Mouse (Mus musculus): ENCODE results near the gene Ogdh. TPM values are rescaled to one million over a fixed set of nuclear protein-coding genes. Genes with fewer than 3 reads are reported as not detected.
"Not testable (repeated sequence)": the region's sequence is repeated elsewhere in the genome, so short reads cannot be mapped to it uniquely, and the experiment has no call there.

Gene Ogdh
- polyA plus RNA-seq, 1 experiment from 2014 or later = 95.0 TPM

- no peak overlapping the region for H3K9ac ChIP-seq
- H3K4me1 ChIP-seq = no peaks in the 10 kb centered on the region; the same call in 1 of the 2 replicates
- ATAC-seq (ENCODE audit: low FRiP score, low read depth) = no peak
- H3K4me2 ChIP-seq (replicated peaks) = no peak overlapping the region
- H3K4me3 ChIP-seq = no peak overlapping the region
- peaks cover 68% of the 10 kb centered on the region for H3K36me3 ChIP-seq
- no peaks in the 10 kb centered on the region for H3K27me3 ChIP-seq
- no peaks in the 10 kb centered on the region for H3K9me3 ChIP-seq
- H3K27ac ChIP-seq = no peak overlapping the region
- 74% methylated on average over 4 of the region's 4 CpGs for WGBS
Observed at GRCm38 (mm10) chr11:6336689-6337088, 45.3 kb downstream of the Ogdh start.

DNA sequence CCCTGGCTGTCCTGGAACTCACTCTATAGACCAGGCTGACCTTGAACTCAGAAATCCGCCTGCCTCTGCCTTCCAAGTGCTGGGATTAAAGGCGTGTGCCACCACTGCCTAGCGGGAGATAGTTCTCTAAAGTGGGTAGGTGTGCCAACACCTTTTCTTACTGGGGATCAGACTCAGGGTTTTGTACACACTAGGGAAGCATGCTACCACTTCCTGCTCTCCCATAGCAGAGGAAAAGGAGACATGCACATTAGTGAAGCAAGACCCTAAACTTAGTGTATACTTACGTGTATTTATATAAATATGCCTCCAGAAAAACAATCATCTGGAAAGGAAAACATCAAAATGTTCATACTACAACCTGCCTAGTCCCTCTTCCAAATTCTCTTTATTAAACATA, 54.5 kb downstream of the Ogdh start:
- no peak overlapping the region for H3K4me2 ChIP-seq (replicated peaks)
- no peak overlapping the region for H3K9ac ChIP-seq
- WGBS = 94% methylated on average over 4 of the region's 4 CpGs
- H3K27ac ChIP-seq = no peak overlapping the region
- H3K4me1 ChIP-seq = no peaks in the 10 kb centered on the region
- peaks cover 95% of the 10 kb centered on the region for H3K36me3 ChIP-seq
- no peak overlapping the region for H3K4me3 ChIP-seq
- no peaks in the 10 kb centered on the region for H3K9me3 ChIP-seq
- no peak for ATAC-seq (ENCODE audit: low FRiP score, low read depth)
- H3K27me3 ChIP-seq = no peaks in the 10 kb centered on the region

DNA sequence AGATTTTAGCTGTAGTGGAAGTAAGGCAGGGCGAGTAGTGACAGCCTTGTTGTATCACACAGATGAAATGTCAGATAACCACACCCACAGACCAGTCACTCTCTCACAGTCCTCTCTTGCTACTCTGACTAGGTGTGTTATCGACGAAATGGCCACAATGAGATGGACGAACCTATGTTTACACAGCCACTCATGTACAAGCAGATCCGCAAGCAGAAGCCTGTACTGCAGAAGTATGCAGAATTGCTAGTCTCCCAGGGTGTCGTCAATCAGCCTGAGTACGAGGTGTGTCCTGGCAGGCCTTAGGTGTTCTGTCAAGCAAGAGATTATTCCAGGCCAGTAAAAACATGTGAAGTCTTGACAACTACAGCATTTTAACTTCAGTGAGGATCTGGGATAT, 55.5 kb downstream of the Ogdh start:
- no peak overlapping the region for H3K9ac ChIP-seq
- ATAC-seq (ENCODE audit: low FRiP score, low read depth) = no peak
- no peaks in the 10 kb centered on the region for H3K9me3 ChIP-seq
- H3K4me1 ChIP-seq = no peaks in the 10 kb centered on the region
- no peaks in the 10 kb centered on the region for H3K27me3 ChIP-seq
- H3K4me3 ChIP-seq = no peak overlapping the region
- H3K27ac ChIP-seq = no peak overlapping the region
- 84% methylated on average over 7 of the region's 7 CpGs for WGBS
- no peak overlapping the region for H3K4me2 ChIP-seq (replicated peaks)
- H3K36me3 ChIP-seq = peaks cover 91% of the 10 kb centered on the region

- H3K36me3 ChIP-seq = peaks cover 95% of the 10 kb centered on the region
Observed at GRCm38 (mm10) chr11:6348681-6349200, 57.3 kb downstream of the Ogdh start.

GRCm38 (mm10) chr11:6349586-6349985, 58.2 kb downstream of the Ogdh start:
- Histone ChIP-seq H3K4me3 (no peak overlapping the region), H3K9me3 (no peaks in the 10 kb centered on the region), H3K9ac (no peak overlapping the region), H3K27me3 (no peaks in the 10 kb centered on the region), H3K36me3 (peaks cover 94% of the 10 kb centered on the region), H3K4me1 (no peaks in the 10 kb centered on the region), H3K27ac (no peak overlapping the region), H3K4me2 (replicated peaks) (no peak overlapping the region)
- no peak for ATAC-seq (ENCODE audit: low FRiP score, low read depth)
- 77% methylated on average over 5 of the region's 5 CpGs for WGBS

More at GRCm38 (mm10) chr11:6348681-6349200, 57.3 kb downstream of the Ogdh start:
- no peaks in the 10 kb centered on the region for H3K4me1 ChIP-seq
- ATAC-seq (ENCODE audit: low FRiP score, low read depth) = no peak
- no peak overlapping the region for H3K4me2 ChIP-seq (replicated peaks)
- H3K27ac ChIP-seq = no peak overlapping the region
- H3K9ac ChIP-seq = no peak overlapping the region
- H3K4me3 ChIP-seq = no peak overlapping the region
- WGBS = 91% methylated on average over 11 of the region's 11 CpGs
- H3K9me3 ChIP-seq = no peaks in the 10 kb centered on the region
- no peaks in the 10 kb centered on the region for H3K27me3 ChIP-seq

DNA sequence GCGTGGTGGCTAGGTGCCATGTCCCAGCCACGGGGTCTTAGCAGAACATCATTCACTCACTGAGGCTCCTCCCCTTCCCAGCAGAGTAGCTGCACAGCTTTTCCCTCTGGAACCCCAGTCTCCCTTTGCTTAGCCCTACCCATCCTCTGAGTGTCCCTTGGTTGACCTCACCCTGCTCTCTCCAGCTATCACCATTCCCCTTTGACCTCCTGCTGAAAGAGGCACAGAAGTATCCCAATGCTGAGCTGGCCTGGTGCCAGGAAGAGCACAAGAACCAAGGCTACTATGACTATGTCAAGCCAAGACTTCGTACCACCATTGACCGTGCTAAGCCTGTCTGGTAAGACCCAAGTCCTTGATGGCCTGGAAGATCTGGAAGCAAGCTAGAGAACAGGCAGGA, 63.7 kb downstream of the Ogdh start:
- Histone ChIP-seq H3K4me2 (replicated peaks) (no peak overlapping the region), H3K36me3 (peaks cover 74% of the 10 kb centered on the region), H3K4me3 (no peak overlapping the region), H3K27me3 (no peaks in the 10 kb centered on the region), H3K4me1 (no peaks in the 10 kb centered on the region), H3K9me3 (no peaks in the 10 kb centered on the region), H3K27ac (no peak overlapping the region), H3K9ac (no peak overlapping the region)
- ATAC-seq (ENCODE audit: low FRiP score, low read depth) = no peak
- 91% methylated on average over 4 of the region's 4 CpGs for WGBS

- no peaks in the 10 kb centered on the region for H3K9me3 ChIP-seq
- no peak for ATAC-seq (ENCODE audit: low FRiP score, low read depth)
- H3K27me3 ChIP-seq = no peaks in the 10 kb centered on the region
- peaks cover 8% of the 10 kb centered on the region; the same call in 1 of the 2 replicates for H3K4me1 ChIP-seq
- no peak overlapping the region for H3K4me3 ChIP-seq
- WGBS = 90% methylated on average over 9 of the region's 9 CpGs
- H3K27ac ChIP-seq = no peak overlapping the region
- no peak overlapping the region for H3K4me2 ChIP-seq (replicated peaks)
- H3K9ac ChIP-seq = no peak overlapping the region
- no peaks in the 10 kb centered on the region for H3K36me3 ChIP-seq
Observed at GRCm38 (mm10) chr11:6364581-6365275, 73.3 kb downstream of the Ogdh start.

- Histone ChIP-seq H3K9me3 (no peaks in the 10 kb centered on the region), H3K4me2 (replicated peaks) (0 out of 2 replicates have a peak overlapping the region, but pooled peaks have one; percentile 23)
Observed at GRCm38 (mm10) chr11:6365885-6366284, 74.5 kb downstream of the Ogdh start.

DNA sequence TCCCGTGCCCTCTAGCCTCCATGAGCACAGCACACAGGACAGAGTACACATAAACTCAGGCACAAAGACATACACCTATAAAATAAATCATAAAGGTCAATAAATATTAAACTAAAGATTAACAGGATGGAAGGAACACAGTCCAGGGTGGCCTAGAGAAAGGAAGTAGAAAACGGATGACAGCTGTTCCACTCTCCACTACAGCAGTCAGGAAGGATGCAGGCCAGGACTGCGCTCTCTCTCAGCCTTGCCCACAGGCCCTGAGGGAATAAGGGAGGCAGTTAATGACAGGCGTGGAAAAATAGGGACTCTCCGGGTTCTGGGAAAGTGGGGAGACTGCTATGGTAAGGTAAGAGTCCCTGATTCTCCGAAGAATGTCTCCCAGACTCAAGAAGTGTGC, 75.0 kb downstream of the Ogdh start:
- Histone ChIP-seq H3K36me3 (no peaks in the 10 kb centered on the region), H3K9me3 (no peaks in the 10 kb centered on the region), H3K27me3 (no peaks in the 10 kb centered on the region), H3K9ac (no peak overlapping the region), H3K4me3 (no peak overlapping the region), H3K27ac (no peak overlapping the region), H3K4me2 (replicated peaks) (no peak overlapping the region), H3K4me1 (peaks cover 8% of the 10 kb centered on the region; the same call in 1 of the 2 replicates)
- ATAC-seq (ENCODE audit: low FRiP score, low read depth) = no peak
- 48% methylated on average over 6 of the region's 6 CpGs for WGBS

More at GRCm38 (mm10) chr11:6365885-6366284, 74.5 kb downstream of the Ogdh start:
- 17% methylated on average over 11 of the region's 11 CpGs for WGBS
- H3K9ac ChIP-seq = no peak overlapping the region
- H3K4me1 ChIP-seq = peaks cover 8% of the 10 kb centered on the region; the same call in 1 of the 2 replicates
- H3K36me3 ChIP-seq = no peaks in the 10 kb centered on the region
- no peak overlapping the region for H3K4me3 ChIP-seq
- H3K27me3 ChIP-seq = no peaks in the 10 kb centered on the region
- H3K27ac ChIP-seq = no peak overlapping the region
- ATAC-seq (ENCODE audit: low FRiP score, low read depth) = peak; percentile 64

DNA sequence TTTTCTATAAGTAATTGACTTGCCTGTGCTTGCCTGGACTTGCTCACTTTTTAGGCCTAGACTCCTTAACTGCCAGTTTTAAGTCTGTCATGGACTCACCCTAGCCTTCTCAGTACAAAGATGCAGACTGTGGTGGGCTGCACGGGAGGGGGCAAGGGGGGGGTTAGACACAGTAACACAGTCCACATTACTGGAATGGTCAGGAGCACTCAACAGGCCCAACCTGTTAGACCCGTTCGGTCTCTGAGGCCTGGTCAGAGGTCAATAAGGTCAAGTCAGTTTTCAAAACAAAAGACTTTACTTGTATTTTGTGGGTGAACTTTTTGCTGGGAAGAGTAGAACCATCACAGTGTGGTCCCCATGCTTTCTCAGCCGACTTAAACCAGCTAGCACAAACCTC, 75.7 kb downstream of the Ogdh start:
- Histone ChIP-seq H3K9me3 (no peaks in the 10 kb centered on the region), H3K36me3 (no peaks in the 10 kb centered on the region), H3K27me3 (no peaks in the 10 kb centered on the region), H3K27ac (no peak overlapping the region), H3K4me3 (no peak overlapping the region), H3K4me2 (replicated peaks) (no peak overlapping the region), H3K4me1 (peaks cover 8% of the 10 kb centered on the region; the same call in 1 of the 2 replicates), H3K9ac (no peak overlapping the region)
- ATAC-seq (ENCODE audit: low FRiP score, low read depth) = no peak
- WGBS = 62% methylated on average over 4 of the region's 4 CpGs

DNA sequence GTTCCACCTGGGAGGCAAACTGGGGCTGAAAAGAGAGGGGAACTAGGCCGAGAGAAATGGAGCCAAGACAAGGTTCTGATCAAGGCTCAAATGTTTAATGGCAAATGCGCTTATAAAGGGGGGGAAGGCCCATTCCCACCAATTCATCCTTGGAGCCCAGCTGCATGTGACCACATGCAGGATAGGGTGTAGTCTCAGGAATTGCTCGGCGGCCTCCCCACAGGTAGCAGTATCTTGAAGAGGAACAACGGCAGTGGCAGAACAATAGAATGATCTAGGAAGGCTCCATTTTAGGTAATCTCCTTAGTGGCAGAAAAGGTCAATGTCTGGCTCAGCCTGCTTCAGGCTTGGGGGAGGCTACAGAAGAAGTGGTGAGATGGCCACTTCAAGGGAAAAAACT, 76.6 kb downstream of the Ogdh start:
- WGBS = 64% methylated on average over 5 of the region's 5 CpGs
- not testable (repeated sequence) for H3K27ac ChIP-seq; H3K4me2 ChIP-seq (replicated peaks); H3K36me3 ChIP-seq; H3K4me3 ChIP-seq; H3K27me3 ChIP-seq; H3K4me1 ChIP-seq; H3K9me3 ChIP-seq; H3K9ac ChIP-seq; ATAC-seq (ENCODE audit: low FRiP score, low read depth)

- Histone ChIP-seq H3K4me3 (no peak overlapping the region), H3K36me3 (no peaks in the 10 kb centered on the region), H3K4me1 (0 out of 2 replicates have a peak, but pooled peaks cover 2% of the 10 kb centered on the region), H3K4me2 (replicated peaks) (no peak overlapping the region), H3K27me3 (no peaks in the 10 kb centered on the region), H3K9ac (no peak overlapping the region), H3K27ac (no peak overlapping the region), H3K9me3 (no peaks in the 10 kb centered on the region)
- 87% methylated on average over 11 of the region's 11 CpGs for WGBS
- ATAC-seq (ENCODE audit: low FRiP score, low read depth) = no peak
Observed at GRCm38 (mm10) chr11:6371376-6372155, 80.1 kb downstream of the Ogdh start.
